Mouse (Mus musculus) heart, postnatal 0 days (tissue): ENCODE measurements at regions not wholly inside any gene's neighbourhood (a gene's known extent, or its start where the extent isn't known, plus 50 kb on each side); places are given as distances from the start of the nearest gene placed in this dataset.

Source experiments
- CTCF ChIP-seq: IDR thresholded peaks from 2 replicates; pipeline ENCODE4 v1.5.1; 2016; ENCODE audit warnings: antibody characterized with exemption, control low read depth, low read depth
- EP300 ChIP-seq: IDR thresholded peaks from 2 replicates; pipeline ENCODE4 v1.6.1; 2016; ENCODE audit warnings: antibody characterized with exemption, low read depth

DNA sequence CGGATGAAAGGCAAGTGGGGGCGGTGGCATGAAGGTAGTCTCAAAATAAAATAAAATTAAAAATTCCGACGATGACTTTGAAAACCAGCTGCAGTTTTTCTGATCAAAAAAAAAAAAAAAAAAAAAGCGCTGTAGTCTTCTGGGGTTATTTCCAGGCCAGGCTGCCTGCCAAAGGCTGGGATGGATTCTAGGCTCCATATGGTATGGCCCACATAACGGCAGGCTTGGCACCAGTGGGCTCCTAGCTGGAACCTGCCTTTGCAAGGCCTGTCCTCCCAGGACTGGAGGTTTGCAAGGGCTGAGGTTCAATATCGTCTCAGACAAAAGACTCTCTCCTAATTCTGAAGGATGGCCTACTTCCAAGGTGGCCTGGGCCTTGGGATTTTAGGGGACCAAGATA, 280.6 kb upstream of the Tbx3 start:
- TF ChIP-seq CTCF (no peak), EP300 (no peak)
